Mouse (Mus musculus) ES-Bruce4 (cell line): ENCODE data around the gene Isg20.

Experiments
- CTCF ChIP-seq: IDR thresholded peaks from one replicate; pipeline ENCODE4 v1.8.1; 2011; ENCODE audit warnings: low read depth, low read length
- POLR2A ChIP-seq: IDR thresholded peaks from one replicate; pipeline ENCODE4 v1.8.1; 2011; ENCODE audit warnings: low read length; ENCODE audit not compliant: insufficient read depth

GRCm38 (mm10) chr7:78864446-78864802 lies 48.8 kb upstream of the Isg20 start:
- TF ChIP-seq POLR2A, result no peak
- TF ChIP-seq CTCF, result no peak
